Mouse (Mus musculus) bone marrow, adult 2 months (tissue): Measurements from ENCODE around the gene Pigv. TPM values are rescaled to one million over a fixed set of nuclear protein-coding genes. Genes with fewer than 3 reads are reported as not detected.
A peak's percentile ranks its signal among the peaks of the same experiment; 100 is the strongest.

Source experiments
- H3K27ac ChIP-seq: fragments of 200-500 bp; 2 replicates; pipeline ENCODE4 v1.5.1; 2012; ENCODE audit warnings: low read depth, mild to moderate bottlenecking, control low read depth, inconsistent platforms, low read length; ENCODE audit not compliant: control insufficient read depth, poor library complexity, insufficient read depth
- H3K4me1 ChIP-seq: fragments of 200-500 bp; 2 replicates; pipeline ENCODE4 v1.6.1; 2011; ENCODE audit warnings: low read length; ENCODE audit not compliant: control insufficient read depth, insufficient read depth
- H3K4me3 ChIP-seq: fragments of 200-500 bp; replicated peaks from 2 replicates; pipeline ENCODE3; 2011; ENCODE audit warnings: mild to moderate bottlenecking, low read depth, low read length, control low read depth; ENCODE audit not compliant: control insufficient read depth
- CTCF ChIP-seq: fragments of 200-500 bp; IDR thresholded peaks from 2 replicates; pipeline ENCODE4 v1.5.1; 2011; ENCODE audit warnings: low read length, control low read depth; ENCODE audit not compliant: control insufficient read depth, insufficient read depth
- POLR2A ChIP-seq: fragments of 200-500 bp; IDR thresholded peaks from 2 replicates; pipeline ENCODE4 v1.6.1; 2011; ENCODE audit warnings: low read depth, mild to moderate bottlenecking, control low read depth, low read length, borderline replicate concordance; ENCODE audit not compliant: control insufficient read depth
- WGBS: fragments of 180-500 bp; shearing (Covaris S2); methylation state at CpG from one replicate; pipeline ENCODE4 v1.1.7; 2018; 5-methylcytosine and 5-hydroxymethylcytosine counted together
- polyA plus RNA-seq: library from polyadenylated mRNA; stranded (reverse); fragments of >200 nt; gene quantifications from 2 replicates; pipeline ENCODE4 v1.2.4, GENCODE M21; 2011; ENCODE audit warnings: low replicate concordance; ENCODE audit not compliant: missing spikeins, insufficient read depth, insufficient read length

Pigv gene
- polyA plus RNA-seq, 1 experiment: 10.4 TPM

DNA sequence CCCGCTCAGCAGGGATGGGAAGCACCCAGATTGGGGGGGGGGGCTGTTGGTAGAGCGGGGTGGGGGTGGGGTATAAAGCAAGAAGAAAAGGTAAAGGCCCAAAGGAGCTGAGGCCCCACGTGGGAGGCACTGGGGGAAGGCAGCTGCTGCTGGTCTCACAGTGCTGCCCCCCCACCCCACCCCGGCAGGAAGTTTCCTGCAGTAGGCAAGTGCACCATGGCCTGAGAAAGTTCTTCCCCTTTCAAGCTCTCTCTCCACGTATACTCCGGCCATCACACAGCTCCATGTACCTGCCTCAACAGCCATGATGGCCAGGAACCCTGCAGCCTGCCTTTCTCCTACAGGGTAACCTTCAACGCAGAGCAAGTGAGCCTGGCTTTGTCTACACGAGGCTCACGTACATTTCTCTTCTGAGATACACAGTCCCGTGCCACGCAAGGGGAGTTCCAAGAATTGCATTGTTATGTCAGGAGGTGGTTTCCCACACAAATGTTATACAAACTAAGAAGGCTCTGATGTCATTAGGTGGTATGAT, 50.2 kb downstream of the Pigv start:
- Histone ChIP-seq H3K4me1 (peaks cover 17% of the 10 kb centered on the region), H3K27ac (peak overlapping the region; percentile 92), H3K4me3 (no peak overlapping the region)
- no peak for TF ChIP-seq CTCF
- TF ChIP-seq POLR2A: no peak
- WGBS: 29% methylated on average over 11 of the region's 11 CpGs

- Histone ChIP-seq H3K4me1 (peaks cover 13% of the 10 kb centered on the region), H3K27ac (peak overlapping the region; percentile 56), H3K4me3 (no peak overlapping the region)
- 46% methylated on average over 8 of the region's 8 CpGs for WGBS
- TF ChIP-seq CTCF (no peak), POLR2A (no peak)
These were observed 51.8 kb downstream of the Pigv start for GRCm38 (mm10) chr4:133620668-133621067.

DNA sequence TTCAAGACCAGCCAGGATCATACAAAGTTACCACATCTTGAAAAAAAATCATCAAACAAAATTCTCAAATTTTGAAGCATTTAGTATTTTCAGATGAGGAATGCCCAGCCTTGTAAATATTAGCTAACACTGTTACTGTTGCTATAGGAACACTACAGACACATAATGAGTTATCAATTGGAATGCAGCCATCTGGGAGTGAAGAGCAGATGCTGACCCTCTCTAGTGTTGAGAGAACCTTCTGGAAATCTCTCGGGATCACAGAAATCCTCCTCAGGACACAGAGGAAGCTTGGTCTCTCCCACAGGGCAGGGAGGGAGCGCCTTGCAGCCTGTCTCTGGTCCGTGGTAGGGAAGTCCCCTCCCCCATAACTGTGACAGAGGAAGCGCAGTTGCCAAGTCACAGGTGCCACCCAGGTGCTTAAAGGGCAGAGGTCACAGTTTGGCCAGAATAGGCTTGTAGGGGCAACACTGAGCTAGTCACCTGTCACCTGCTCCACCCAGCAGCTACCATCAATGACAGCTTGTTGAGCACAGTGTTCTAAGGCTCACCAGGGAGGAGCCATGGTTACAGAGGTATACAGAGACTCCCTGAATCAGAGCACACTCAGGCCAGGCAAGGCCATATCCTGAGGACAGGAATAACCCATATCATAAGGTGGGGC, 52.8 kb downstream of the Pigv start:
- 52% methylated on average over 4 of the region's 4 CpGs for WGBS
- H3K27ac ChIP-seq: no peak overlapping the region
- no peak for TF ChIP-seq CTCF
- no peak for TF ChIP-seq POLR2A

GRCm38 (mm10) chr4:133617936-133618335, 54.5 kb downstream of the Pigv start:
- 83% methylated on average over 11 of the region's 11 CpGs for WGBS
- no peak overlapping the region for H3K27ac ChIP-seq
- TF ChIP-seq CTCF: no peak
- no peak for TF ChIP-seq POLR2A
- H3K4me3 ChIP-seq: no peak overlapping the region
- peaks cover 9% of the 10 kb centered on the region for H3K4me1 ChIP-seq

More for the DNA sequence above, 52.8 kb downstream of the Pigv start:
- Histone ChIP-seq H3K4me1 (peaks cover 10% of the 10 kb centered on the region), H3K4me3 (no peak overlapping the region)

GRCm38 (mm10) chr4:133615416-133615815, 57.0 kb downstream of the Pigv start:
- no peak overlapping the region for H3K4me3 ChIP-seq
- no peak overlapping the region for H3K27ac ChIP-seq
- 74% methylated on average over 10 of the region's 10 CpGs for WGBS
- TF ChIP-seq POLR2A (no peak), CTCF (no peak)
- H3K4me1 ChIP-seq: peaks cover 4% of the 10 kb centered on the region

- TF ChIP-seq POLR2A: no peak
- TF ChIP-seq CTCF: no peak
- Histone ChIP-seq H3K4me3 (no peak overlapping the region), H3K4me1 (no peaks in the 10 kb centered on the region; the same call in 1 of the 2 replicates), H3K27ac (no peak overlapping the region)
- 85% methylated on average over 8 of the region's 8 CpGs for WGBS
These were observed 58.1 kb downstream of the Pigv start for GRCm38 (mm10) chr4:133614274-133614761.

GRCm38 (mm10) chr4:133613867-133614266, 58.6 kb downstream of the Pigv start:
- H3K27ac ChIP-seq: no peak overlapping the region

DNA sequence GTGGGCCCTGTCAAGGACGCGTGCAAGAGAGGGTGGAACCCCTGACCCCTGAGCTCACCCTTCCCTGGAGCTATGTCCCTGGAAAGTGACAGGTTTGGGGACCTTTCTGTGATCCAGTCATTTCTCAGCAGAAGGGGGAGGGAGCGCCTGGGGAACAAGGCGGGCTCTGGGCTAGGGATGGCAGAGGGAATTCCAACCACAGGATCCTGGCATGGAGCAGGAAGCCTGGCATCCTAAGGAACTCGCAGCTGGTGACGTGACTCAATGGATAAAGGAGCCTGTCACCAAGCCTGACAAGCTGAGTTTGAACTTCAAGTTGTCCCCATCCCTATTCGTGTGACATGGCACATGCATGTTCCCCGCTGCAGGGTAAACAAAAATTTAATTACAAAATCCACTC, 59.4 kb downstream of the Pigv start:
- H3K4me3 ChIP-seq: no peak overlapping the region
- no peaks in the 10 kb centered on the region; the same call in 1 of the 2 replicates for H3K4me1 ChIP-seq
- no peak for TF ChIP-seq POLR2A
- no peak for TF ChIP-seq CTCF
- H3K27ac ChIP-seq: no peak overlapping the region
- WGBS: 92% methylated on average over 8 of the region's 8 CpGs

More at GRCm38 (mm10) chr4:133613867-133614266, 58.6 kb downstream of the Pigv start:
- WGBS: 94% methylated on average over 4 of the region's 4 CpGs
- H3K4me3 ChIP-seq: no peak overlapping the region
- no peaks in the 10 kb centered on the region; the same call in 1 of the 2 replicates for H3K4me1 ChIP-seq
- no peak for TF ChIP-seq POLR2A
- TF ChIP-seq CTCF: no peak
